Mouse (Mus musculus) heart, embryonic 12.5 days (tissue): ENCODE data around the gene Zfp827. TPM values are rescaled to one million over a fixed set of nuclear protein-coding genes. Genes with fewer than 3 reads are reported as not detected.

Experiments used
- ATAC-seq: fragments of 200-750 bp; cut with Nextera tagmentation; 2 replicates; pipeline ENCODE4 v1.8.0; 2017; ENCODE audit warnings: moderate TSS enrichment, moderate library complexity; ENCODE audit not compliant: insufficient number of reproducible peaks, low FRiP score
- H3K27ac ChIP-seq: fragments of 300-500 bp; sonication (generic); 2 replicates; pipeline ENCODE4 v1.5.1; 2016; ENCODE audit warnings: mild to moderate bottlenecking, moderate library complexity; ENCODE audit not compliant: poor library complexity, severe bottlenecking
- H3K27me3 ChIP-seq: fragments of 300-500 bp; sonication (generic); replicated peaks from 2 replicates; pipeline ENCODE4 v1.6.1; 2016; ENCODE audit warnings: mild to moderate bottlenecking, moderate library complexity
- H3K36me3 ChIP-seq: fragments of 300-500 bp; sonication (generic); 2 replicates; pipeline ENCODE4 v1.6.1; 2016; ENCODE audit warnings: mild to moderate bottlenecking, moderate library complexity
- H3K4me1 ChIP-seq: fragments of 300-500 bp; sonication (generic); replicated peaks from 2 replicates; pipeline ENCODE4 v1.6.1; 2016; ENCODE audit warnings: mild to moderate bottlenecking
- H3K4me2 ChIP-seq: fragments of 300-500 bp; sonication (generic); 2 replicates; pipeline ENCODE4 v1.6.1; 2016; ENCODE audit warnings: mild to moderate bottlenecking, moderate library complexity
- H3K4me3 ChIP-seq: fragments of 300-500 bp; sonication (generic); 2 replicates; pipeline ENCODE4 v1.5.1; 2016; ENCODE audit warnings: mild to moderate bottlenecking
- H3K9ac ChIP-seq: fragments of 300-500 bp; sonication (generic); 2 replicates; pipeline ENCODE4 v1.6.1; 2016; ENCODE audit warnings: mild to moderate bottlenecking, moderate library complexity
- H3K9me3 ChIP-seq: fragments of 300-500 bp; sonication (generic); replicated peaks from 2 replicates; pipeline ENCODE4 v1.6.1; 2016; ENCODE audit warnings: mild to moderate bottlenecking, moderate library complexity
- WGBS: fragments of 180-500 bp; shearing (Covaris S2); methylation state at CpG from one replicate; pipeline ENCODE4 v1.1.7; 2016; 5-methylcytosine and 5-hydroxymethylcytosine counted together
- polyA plus RNA-seq: library from polyadenylated mRNA; unstranded; fragments of >200 nt; fragmentation: Nextera tagmentation; extraction: Ambion mirVana; gene quantifications from 2 replicates; pipeline ENCODE4 v1.2.1, GENCODE M21; 2016

Zfp827 gene
- polyA plus RNA-seq, 1 experiment from 2014 or later: 10.5 TPM

- peaks cover 73% of the 10 kb centered on the region for H3K36me3 ChIP-seq
- ATAC-seq: no peak
- H3K4me1 ChIP-seq: peaks cover 23% of the 10 kb centered on the region
- H3K27ac ChIP-seq: no peak overlapping the region
- no peak overlapping the region for H3K4me3 ChIP-seq
- H3K27me3 ChIP-seq: no peaks in the 10 kb centered on the region
- no peak overlapping the region for H3K4me2 ChIP-seq
- 83% methylated on average over 11 of the region's 11 CpGs for WGBS
- H3K9me3 ChIP-seq: no peaks in the 10 kb centered on the region
- H3K9ac ChIP-seq: no peak overlapping the region
Observed at GRCm38 (mm10) chr8:79141592-79141991, 113.4 kb downstream of the Zfp827 start.

GRCm38 (mm10) chr8:79143729-79144128 is 115.5 kb downstream of the Zfp827 start:
- Histone ChIP-seq H3K4me3 (no peak overlapping the region), H3K36me3 (peaks cover 57% of the 10 kb centered on the region), H3K9me3 (no peaks in the 10 kb centered on the region), H3K9ac (no peak overlapping the region), H3K4me2 (no peak overlapping the region), H3K27ac (no peak overlapping the region), H3K27me3 (no peaks in the 10 kb centered on the region), H3K4me1 (peaks cover 23% of the 10 kb centered on the region)
- no peak for ATAC-seq
- WGBS: 82% methylated on average over 3 of the region's 3 CpGs

- no peaks in the 10 kb centered on the region for H3K27me3 ChIP-seq
- H3K27ac ChIP-seq: no peak overlapping the region
- no peak for ATAC-seq
- WGBS: 74% methylated on average over 8 of the region's 8 CpGs
- no peak overlapping the region for H3K9ac ChIP-seq
- H3K4me2 ChIP-seq: no peak overlapping the region
- H3K4me1 ChIP-seq: peaks cover 27% of the 10 kb centered on the region
- H3K4me3 ChIP-seq: no peak overlapping the region
- H3K36me3 ChIP-seq: peaks cover 49% of the 10 kb centered on the region
- no peaks in the 10 kb centered on the region for H3K9me3 ChIP-seq
Observed at GRCm38 (mm10) chr8:79145210-79145609, 117.0 kb downstream of the Zfp827 start.

GRCm38 (mm10) chr8:79145626-79146025 is 117.4 kb downstream of the Zfp827 start:
- peaks cover 49% of the 10 kb centered on the region for H3K36me3 ChIP-seq
- ATAC-seq: no peak

GRCm38 (mm10) chr8:79148799-79149198 is 120.6 kb downstream of the Zfp827 start:
- peaks cover 36% of the 10 kb centered on the region for H3K36me3 ChIP-seq

More at GRCm38 (mm10) chr8:79145626-79146025, 117.4 kb downstream of the Zfp827 start:
- Histone ChIP-seq H3K4me3 (no peak overlapping the region), H3K4me2 (no peak overlapping the region), H3K27ac (no peak overlapping the region), H3K4me1 (peaks cover 29% of the 10 kb centered on the region), H3K9me3 (no peaks in the 10 kb centered on the region), H3K27me3 (no peaks in the 10 kb centered on the region), H3K9ac (no peak overlapping the region)
- 78% methylated on average over 10 of the region's 10 CpGs for WGBS

GRCm38 (mm10) chr8:79149880-79150279 is 121.6 kb downstream of the Zfp827 start:
- Histone ChIP-seq H3K36me3 (peaks cover 32% of the 10 kb centered on the region), H3K9ac (no peak overlapping the region)
- 80% methylated on average over 10 of the region's 10 CpGs for WGBS

More at GRCm38 (mm10) chr8:79148799-79149198, 120.6 kb downstream of the Zfp827 start:
- Histone ChIP-seq H3K4me1 (peaks cover 31% of the 10 kb centered on the region), H3K27ac (no peak overlapping the region), H3K9ac (no peak overlapping the region), H3K27me3 (no peaks in the 10 kb centered on the region), H3K4me2 (no peak overlapping the region), H3K4me3 (no peak overlapping the region), H3K9me3 (no peaks in the 10 kb centered on the region)
- 80% methylated on average over 10 of the region's 10 CpGs for WGBS
- ATAC-seq: no peak

GRCm38 (mm10) chr8:79150544-79151192 is 122.4 kb downstream of the Zfp827 start:
- H3K4me2 ChIP-seq: no peak overlapping the region
- H3K9me3 ChIP-seq: no peaks in the 10 kb centered on the region
- 38% methylated on average over 11 of the region's 11 CpGs for WGBS
- H3K27me3 ChIP-seq: no peaks in the 10 kb centered on the region
- ATAC-seq: no peak
- H3K4me3 ChIP-seq: no peak overlapping the region
- peaks cover 32% of the 10 kb centered on the region for H3K36me3 ChIP-seq
- no peak overlapping the region for H3K27ac ChIP-seq
- H3K9ac ChIP-seq: no peak overlapping the region
- peaks cover 17% of the 10 kb centered on the region for H3K4me1 ChIP-seq

More at GRCm38 (mm10) chr8:79149880-79150279, 121.6 kb downstream of the Zfp827 start:
- peaks cover 25% of the 10 kb centered on the region for H3K4me1 ChIP-seq
- no peaks in the 10 kb centered on the region for H3K9me3 ChIP-seq
- no peaks in the 10 kb centered on the region for H3K27me3 ChIP-seq
- H3K27ac ChIP-seq: no peak overlapping the region
- no peak for ATAC-seq
- no peak overlapping the region for H3K4me3 ChIP-seq
- H3K4me2 ChIP-seq: no peak overlapping the region

- no peak overlapping the region for H3K4me2 ChIP-seq
- 84% methylated on average over 4 of the region's 4 CpGs for WGBS
- H3K9ac ChIP-seq: no peak overlapping the region
- H3K36me3 ChIP-seq: peaks cover 36% of the 10 kb centered on the region
- no peaks in the 10 kb centered on the region for H3K27me3 ChIP-seq
- H3K4me1 ChIP-seq: peaks cover 8% of the 10 kb centered on the region; the same call in 1 of the 2 replicates
- ATAC-seq: no peak
- H3K27ac ChIP-seq: no peak overlapping the region
- no peak overlapping the region for H3K4me3 ChIP-seq
- no peaks in the 10 kb centered on the region for H3K9me3 ChIP-seq
Observed at GRCm38 (mm10) chr8:79151644-79152043, 123.4 kb downstream of the Zfp827 start.

- H3K4me1 ChIP-seq: peaks cover 8% of the 10 kb centered on the region; the same call in 1 of the 2 replicates
- H3K9ac ChIP-seq: no peak overlapping the region
- ATAC-seq: no peak
- no peak overlapping the region for H3K4me2 ChIP-seq
- 85% methylated on average over 1 of the region's 1 CpGs for WGBS
- no peak overlapping the region for H3K4me3 ChIP-seq
- H3K27ac ChIP-seq: no peak overlapping the region
- peaks cover 40% of the 10 kb centered on the region for H3K36me3 ChIP-seq
- H3K9me3 ChIP-seq: no peaks in the 10 kb centered on the region
- H3K27me3 ChIP-seq: no peaks in the 10 kb centered on the region
Observed at GRCm38 (mm10) chr8:79153201-79153600, 125.0 kb downstream of the Zfp827 start.

GRCm38 (mm10) chr8:79153637-79154036 is 125.4 kb downstream of the Zfp827 start:
- Histone ChIP-seq H3K36me3 (peaks cover 41% of the 10 kb centered on the region), H3K4me1 (peaks cover 10% of the 10 kb centered on the region; the same call in 1 of the 2 replicates), H3K27me3 (no peaks in the 10 kb centered on the region), H3K9ac (no peak overlapping the region), H3K9me3 (no peaks in the 10 kb centered on the region), H3K4me3 (no peak overlapping the region), H3K27ac (no peak overlapping the region), H3K4me2 (no peak overlapping the region)
- ATAC-seq: no peak
- 87% methylated on average over 4 of the region's 4 CpGs for WGBS

- no peaks in the 10 kb centered on the region for H3K9me3 ChIP-seq
- H3K4me2 ChIP-seq: no peak overlapping the region
- H3K4me3 ChIP-seq: no peak overlapping the region
- no peaks in the 10 kb centered on the region for H3K27me3 ChIP-seq
- H3K4me1 ChIP-seq: peaks cover 14% of the 10 kb centered on the region
- H3K27ac ChIP-seq: no peak overlapping the region
- ATAC-seq: no peak
- WGBS: 84% methylated on average over 10 of the region's 10 CpGs
- H3K36me3 ChIP-seq: peaks cover 46% of the 10 kb centered on the region
- H3K9ac ChIP-seq: no peak overlapping the region
Observed at GRCm38 (mm10) chr8:79155556-79156161, 127.4 kb downstream of the Zfp827 start.
